Mouse (Mus musculus): ENCODE data around the gene Cyfip2. TPM values are rescaled to one million over a fixed set of nuclear protein-coding genes. Genes with fewer than 3 reads are reported as not detected.

Gene Cyfip2
- total RNA-seq, 1 experiment from 2014 or later: 120 TPM

- no peak for ATAC-seq (replicated peaks; ENCODE audit: insufficient number of reproducible peaks, low FRiP score, low TSS enrichment, poor library complexity, severe bottlenecking)
Observed at GRCm38 (mm10) chr11:46255291-46255690, 57.4 kb downstream of the Cyfip2 start.

DNA sequence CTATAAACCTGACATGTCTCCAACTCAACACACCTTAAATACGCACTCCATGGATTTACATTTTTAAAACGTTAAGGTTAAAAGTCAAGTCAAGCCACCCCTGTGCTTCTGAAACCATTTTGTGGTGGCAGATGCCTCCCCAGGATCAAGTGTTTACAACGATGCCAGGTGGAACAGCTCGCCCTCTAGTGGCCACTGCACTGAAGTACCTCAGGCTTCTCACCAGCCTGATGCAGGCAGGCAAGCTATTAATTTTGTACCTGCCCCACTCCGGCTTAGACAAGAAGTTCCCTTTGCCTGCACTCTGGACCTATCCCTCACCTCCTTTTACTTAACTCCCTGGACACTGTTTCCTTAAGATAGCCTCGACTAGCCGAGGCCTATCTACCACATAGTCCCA, 60.7 kb downstream of the Cyfip2 start:
- peak; percentile 72; the same call in 1 of the 2 replicates for ATAC-seq (replicated peaks; ENCODE audit: insufficient number of reproducible peaks, low FRiP score, low TSS enrichment, poor library complexity, severe bottlenecking)

DNA sequence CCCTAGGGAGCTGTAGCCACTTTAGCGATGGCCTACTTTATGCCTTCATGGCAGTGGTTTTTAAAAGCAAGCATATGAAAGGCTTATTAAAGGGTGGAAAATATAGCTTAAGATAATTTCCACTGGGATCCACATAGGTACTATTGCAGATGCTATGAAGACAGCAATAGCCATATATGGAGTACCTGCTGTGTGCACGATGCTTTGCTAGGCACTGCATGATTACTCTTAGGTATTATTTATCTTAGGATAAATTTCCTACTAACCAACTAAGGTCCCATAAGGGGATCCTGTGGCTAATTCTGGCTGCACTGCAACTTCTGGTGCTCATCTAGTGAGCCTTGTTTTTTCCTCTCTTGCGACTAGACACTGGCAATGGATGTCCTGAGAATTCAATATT, 64.3 kb downstream of the Cyfip2 start:
- ATAC-seq (replicated peaks; ENCODE audit: insufficient number of reproducible peaks, low FRiP score, low TSS enrichment, poor library complexity, severe bottlenecking): no peak

DNA sequence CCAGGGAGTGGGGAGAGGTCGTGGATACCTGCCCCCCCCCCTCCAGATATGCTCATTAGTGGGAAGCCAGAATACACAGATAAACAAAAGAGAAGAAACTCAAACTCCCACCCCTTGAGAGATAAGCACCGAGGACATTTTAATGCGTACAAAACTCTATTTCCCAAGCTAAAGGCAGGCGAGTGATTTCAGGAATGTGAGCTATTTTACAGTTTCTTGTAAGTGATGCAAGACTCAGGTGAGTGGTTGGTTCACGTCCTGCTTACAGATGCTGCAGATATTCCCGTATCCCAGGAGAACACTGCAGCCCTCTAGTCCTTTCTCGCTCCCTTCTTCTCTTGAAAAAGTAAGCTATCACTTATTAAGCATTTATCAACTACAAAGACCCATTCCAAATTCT, 66.3 kb downstream of the Cyfip2 start:
- ATAC-seq (replicated peaks; ENCODE audit: insufficient number of reproducible peaks, low FRiP score, low TSS enrichment, poor library complexity, severe bottlenecking): no peak

DNA sequence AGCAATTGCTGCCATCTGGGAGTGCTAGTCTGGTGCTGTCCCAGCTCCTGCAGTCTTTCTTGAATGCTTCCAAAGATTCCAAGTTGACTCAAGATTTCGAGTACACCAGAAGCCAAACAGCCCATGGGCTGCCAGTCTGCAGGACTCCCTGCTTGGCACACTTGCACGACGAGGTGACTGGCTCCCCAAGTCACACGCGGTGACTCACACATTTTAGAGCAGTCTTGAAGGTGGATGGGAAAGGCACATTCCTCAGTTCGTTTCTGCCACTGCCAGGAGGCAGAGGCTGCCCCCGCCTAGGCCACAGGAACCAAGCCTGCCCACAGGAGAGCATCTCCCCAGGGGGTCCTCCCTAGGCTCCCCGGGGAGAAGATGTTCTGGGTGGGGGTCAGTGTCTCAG, 66.7 kb downstream of the Cyfip2 start:
- no peak for ATAC-seq (replicated peaks; ENCODE audit: insufficient number of reproducible peaks, low FRiP score, low TSS enrichment, poor library complexity, severe bottlenecking)

DNA sequence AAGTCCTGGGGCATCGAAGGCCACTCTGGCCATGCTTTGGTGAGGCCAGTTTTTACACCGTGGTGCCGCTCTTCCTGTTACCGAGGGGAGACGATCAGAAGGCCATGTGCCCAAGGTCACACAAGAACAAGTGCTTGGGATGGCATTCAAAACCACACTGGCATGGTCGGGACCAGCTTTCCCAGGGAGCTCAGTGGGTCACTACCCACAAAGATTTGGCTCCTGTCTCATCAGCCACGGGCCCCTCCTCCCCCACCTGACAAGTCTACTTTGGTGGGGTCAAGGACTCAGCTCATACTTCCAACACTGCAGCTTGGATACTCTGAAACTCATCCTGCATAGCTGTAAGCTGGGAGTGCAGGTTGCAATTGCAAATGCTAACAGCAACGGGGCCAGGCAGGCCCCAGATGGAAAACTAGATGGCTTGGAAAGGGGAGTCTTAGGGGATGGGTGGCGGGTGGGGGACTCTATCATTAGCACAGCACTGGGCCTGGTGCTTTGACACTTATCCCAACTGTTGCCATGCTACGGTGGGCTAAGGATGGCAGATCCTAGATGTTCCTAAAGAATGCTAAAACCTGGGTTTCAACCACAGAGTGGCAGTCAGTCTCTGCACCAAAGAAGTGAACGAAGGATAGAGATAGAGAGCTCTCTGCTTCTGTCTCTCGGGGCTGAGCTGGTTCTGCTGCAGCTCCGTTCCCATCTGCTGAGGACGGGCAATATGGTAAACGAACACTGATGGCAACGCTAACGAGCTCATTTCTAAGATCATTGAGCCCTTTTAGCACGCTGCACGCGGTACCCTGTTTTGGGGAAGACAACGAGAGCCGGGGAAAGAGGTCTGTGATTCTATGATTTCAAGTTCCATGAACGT, 67.7 kb downstream of the Cyfip2 start:
- ATAC-seq (replicated peaks; ENCODE audit: insufficient number of reproducible peaks, low FRiP score, low TSS enrichment, poor library complexity, severe bottlenecking): no peak

DNA sequence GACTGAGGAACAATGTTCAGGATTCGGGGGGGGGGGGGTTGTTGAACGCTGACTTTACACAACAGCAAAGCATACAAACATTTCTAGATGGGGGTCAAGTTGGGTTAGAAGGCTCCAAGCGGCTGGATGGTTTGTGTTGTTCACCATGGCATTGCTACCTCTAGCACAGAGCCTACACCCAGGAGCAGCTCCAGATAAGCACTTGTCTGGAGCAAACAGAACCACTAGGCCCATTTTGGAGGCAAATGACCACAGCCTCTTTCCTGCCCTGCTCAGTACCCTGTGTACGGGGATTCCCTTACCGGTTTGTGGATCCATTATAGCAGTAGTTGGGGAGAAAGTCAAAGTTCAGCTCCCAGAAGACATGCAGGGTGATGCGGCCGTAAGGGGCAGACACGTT, 70.7 kb downstream of the Cyfip2 start:
- ATAC-seq (replicated peaks; ENCODE audit: insufficient number of reproducible peaks, low FRiP score, low TSS enrichment, poor library complexity, severe bottlenecking): no peak

DNA sequence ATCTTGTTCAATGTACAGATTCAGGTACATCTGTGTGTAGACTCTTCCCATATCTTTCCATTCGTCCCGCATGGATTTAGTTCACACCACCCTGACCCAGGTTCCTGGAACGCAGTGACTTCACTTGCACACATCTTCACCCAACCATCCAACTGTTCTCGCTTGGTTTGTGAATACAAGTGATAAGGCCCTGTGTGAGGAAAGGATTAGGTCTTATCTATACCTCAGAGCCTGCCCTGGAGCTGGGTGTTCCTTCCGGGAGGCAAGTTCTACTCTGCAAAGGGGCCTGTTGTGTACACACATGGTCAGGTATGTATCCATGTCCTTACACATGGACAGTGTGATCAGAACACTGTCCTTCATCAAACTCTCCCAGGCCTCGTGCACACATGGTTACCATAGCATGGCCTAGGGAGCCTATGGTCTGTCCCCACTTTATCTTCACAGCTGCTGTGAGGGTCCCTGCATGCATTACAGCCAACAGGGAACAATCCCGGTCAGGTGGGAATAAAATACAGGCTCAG, 71.4 kb downstream of the Cyfip2 start:
- ATAC-seq (replicated peaks; ENCODE audit: insufficient number of reproducible peaks, low FRiP score, low TSS enrichment, poor library complexity, severe bottlenecking): no peak

DNA sequence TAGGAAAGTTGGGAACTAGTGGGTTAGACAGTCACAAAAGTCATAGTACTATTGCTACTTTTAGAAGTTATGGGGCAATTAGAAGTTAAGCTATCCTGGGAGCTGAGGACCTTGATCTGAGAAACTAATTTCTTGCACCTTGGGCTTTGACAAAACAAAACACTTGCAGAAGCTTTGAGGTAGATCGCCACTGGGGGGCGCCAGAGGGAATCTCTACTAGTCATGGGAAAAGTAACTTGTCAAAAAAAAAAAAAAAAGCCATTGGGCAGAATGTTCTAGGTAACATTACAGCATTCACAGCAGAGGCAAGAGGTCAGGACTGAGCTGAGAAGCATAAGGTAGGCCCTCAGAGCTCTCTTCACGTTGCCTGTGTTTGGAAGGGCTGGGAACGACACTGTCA, 75.7 kb downstream of the Cyfip2 start:
- ATAC-seq (replicated peaks; ENCODE audit: insufficient number of reproducible peaks, low FRiP score, low TSS enrichment, poor library complexity, severe bottlenecking): no peak

DNA sequence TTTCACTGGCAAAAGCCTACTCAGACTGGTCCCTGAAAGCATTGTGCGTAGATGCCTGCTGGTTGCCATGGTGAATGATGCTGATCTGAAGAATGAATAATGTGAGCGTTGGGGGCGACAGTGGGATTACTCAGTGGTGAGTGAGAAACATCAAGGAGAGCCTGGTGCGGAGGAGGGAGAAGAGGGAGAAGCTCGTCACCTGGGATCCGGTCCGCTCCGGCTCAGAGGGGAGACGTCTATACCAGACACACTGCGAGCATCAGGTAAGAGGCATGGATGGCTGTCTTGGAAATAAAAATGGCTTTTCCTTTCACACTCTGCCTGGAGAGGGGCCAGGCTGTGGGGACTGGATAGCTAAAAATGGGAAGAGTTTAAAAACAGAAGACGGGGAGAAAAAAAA, 77.3 kb downstream of the Cyfip2 start, which contains the start of gene Fndc9:
TSS of gene Fndc9 (plus strand) at position 198 of the 400 bp plus-strand sequence.
- ATAC-seq (replicated peaks; ENCODE audit: insufficient number of reproducible peaks, low FRiP score, low TSS enrichment, poor library complexity, severe bottlenecking): no peak

GRCm38 (mm10) chr11:46233966-46234365, 78.7 kb downstream of the Cyfip2 start:
- no peak for ATAC-seq (replicated peaks; ENCODE audit: insufficient number of reproducible peaks, low FRiP score, low TSS enrichment, poor library complexity, severe bottlenecking)

DNA sequence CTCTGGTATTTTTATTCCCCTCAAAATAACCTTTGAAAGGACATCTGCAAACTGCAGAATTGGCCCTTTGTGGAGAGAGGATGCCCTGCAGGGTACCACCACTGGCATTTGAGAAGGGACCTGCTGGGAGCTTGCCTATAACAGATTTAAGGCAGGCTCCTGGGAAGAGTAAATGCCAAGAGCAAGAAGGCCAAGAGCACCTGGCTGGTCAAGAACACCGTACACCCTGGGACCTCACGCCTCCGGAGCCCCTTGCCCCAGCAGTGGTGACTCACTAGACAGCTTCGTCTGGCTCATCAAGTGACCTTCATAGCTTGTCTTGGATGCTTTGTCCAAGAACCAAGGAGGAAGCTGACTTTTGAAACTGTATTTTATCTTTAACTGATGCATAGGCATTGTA, 79.9 kb downstream of the Cyfip2 start:
- no peak for ATAC-seq (replicated peaks; ENCODE audit: insufficient number of reproducible peaks, low FRiP score, low TSS enrichment, poor library complexity, severe bottlenecking)

- ATAC-seq (replicated peaks; ENCODE audit: insufficient number of reproducible peaks, low FRiP score, low TSS enrichment, poor library complexity, severe bottlenecking): no peak
Observed at GRCm38 (mm10) chr11:46230184-46230583, 82.5 kb downstream of the Cyfip2 start.

- no peak for ATAC-seq (replicated peaks; ENCODE audit: insufficient number of reproducible peaks, low FRiP score, low TSS enrichment, poor library complexity, severe bottlenecking)
Observed at GRCm38 (mm10) chr11:46225345-46225744, 87.3 kb downstream of the Cyfip2 start.

- no peak for ATAC-seq (replicated peaks; ENCODE audit: insufficient number of reproducible peaks, low FRiP score, low TSS enrichment, poor library complexity, severe bottlenecking)
Observed at GRCm38 (mm10) chr11:46223575-46223974, 89.1 kb downstream of the Cyfip2 start.

GRCm38 (mm10) chr11:46220211-46220610, 92.4 kb downstream of the Cyfip2 start:
- no peak for ATAC-seq (replicated peaks; ENCODE audit: insufficient number of reproducible peaks, low FRiP score, low TSS enrichment, poor library complexity, severe bottlenecking)

GRCm38 (mm10) chr11:46219380-46219779, 93.3 kb downstream of the Cyfip2 start:
- no peak for ATAC-seq (replicated peaks; ENCODE audit: insufficient number of reproducible peaks, low FRiP score, low TSS enrichment, poor library complexity, severe bottlenecking)

GRCm38 (mm10) chr11:46218584-46218983, 94.1 kb downstream of the Cyfip2 start:
- ATAC-seq (replicated peaks; ENCODE audit: insufficient number of reproducible peaks, low FRiP score, low TSS enrichment, poor library complexity, severe bottlenecking): no peak

DNA sequence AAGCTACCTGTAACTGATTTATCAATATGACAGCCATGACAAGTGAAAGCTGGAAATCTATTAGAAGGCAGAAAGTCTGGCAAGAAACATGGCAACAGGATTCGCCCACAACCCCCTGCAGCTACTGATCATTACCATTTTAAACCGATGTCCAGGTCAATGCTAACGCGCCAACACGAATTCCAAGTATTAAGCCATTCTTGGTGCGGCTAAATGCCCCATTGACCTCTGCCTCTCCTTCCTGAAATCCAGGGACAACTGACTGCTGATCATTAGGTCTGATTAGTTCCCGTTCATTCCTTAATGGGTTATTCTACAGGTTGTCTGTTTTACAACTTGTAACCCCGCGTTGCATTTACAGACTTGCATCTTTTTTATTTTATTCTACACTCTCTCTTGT, 95.0 kb downstream of the Cyfip2 start:
- no peak for ATAC-seq (replicated peaks; ENCODE audit: insufficient number of reproducible peaks, low FRiP score, low TSS enrichment, poor library complexity, severe bottlenecking)

DNA sequence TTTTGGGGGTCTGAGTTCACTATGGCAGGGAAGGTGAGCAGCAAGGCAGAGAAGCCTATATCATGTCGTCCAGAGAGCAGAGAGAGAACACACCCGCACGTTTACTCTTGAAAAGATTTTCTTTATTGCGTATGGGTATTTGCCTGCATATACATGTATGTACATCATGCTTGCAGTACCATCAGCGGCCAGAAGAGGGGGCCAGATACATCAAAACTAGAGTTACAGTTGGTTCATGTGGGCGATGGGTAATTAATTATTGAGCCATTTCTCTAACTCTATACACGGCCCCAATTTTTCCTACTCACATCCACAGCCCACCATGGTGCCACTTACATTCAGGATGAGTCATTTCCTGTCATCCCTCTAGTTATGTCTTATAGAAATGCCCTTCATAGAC, 96.0 kb downstream of the Cyfip2 start:
- no peak for ATAC-seq (replicated peaks; ENCODE audit: insufficient number of reproducible peaks, low FRiP score, low TSS enrichment, poor library complexity, severe bottlenecking)
